Mouse (Mus musculus): ENCODE measurements around the gene Fam155a. TPM values are rescaled to one million over a fixed set of nuclear protein-coding genes. Genes with fewer than 3 reads are reported as not detected.

The Fam155a gene
- polyA plus RNA-seq, 1 experiment from 2014 or later = 31.5 TPM

DNA sequence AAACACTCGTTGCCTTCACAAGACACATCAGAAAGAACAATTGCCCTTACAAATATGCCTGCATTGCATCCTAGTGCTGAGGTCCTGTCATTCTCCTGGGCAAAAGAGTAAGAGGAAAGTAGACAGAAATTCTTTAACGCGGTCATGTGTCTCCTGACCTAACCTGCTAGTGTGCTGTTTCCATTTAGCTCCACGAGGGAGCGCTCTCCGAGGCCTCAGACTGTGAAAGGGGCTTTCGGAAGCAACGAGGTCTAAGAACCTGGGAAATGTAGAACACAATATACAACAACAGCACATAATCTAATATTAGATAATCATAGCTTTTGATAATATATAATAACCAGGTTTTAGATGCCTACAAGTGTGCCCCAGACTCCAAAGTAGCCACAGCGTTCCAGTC lies 22.4 kb upstream of the Fam155a start:
- no peaks in the 10 kb centered on the region for H3K9me3 ChIP-seq (replicated peaks; ENCODE audit: control insufficient read depth, low read length, poor library complexity, severe bottlenecking)
- H3K36me3 ChIP-seq (ENCODE audit: control insufficient read depth, insufficient read depth, low read length) = no peaks in the 10 kb centered on the region
- H3K4me1 ChIP-seq (ENCODE audit: control insufficient read depth, insufficient read depth, low read length) = peaks cover 3% of the 10 kb centered on the region; the same call in 1 of the 2 replicates
- ATAC-seq = no peak
- no peak overlapping the region for H3K4me2 ChIP-seq (ENCODE audit: low read length)
- 66% methylated on average over 9 of the region's 9 CpGs for WGBS
- H3K27me3 ChIP-seq (ENCODE audit: control insufficient read depth, insufficient read depth, low read depth, low read length) = no peaks in the 10 kb centered on the region; the same call in 1 of the 2 replicates
- no peak overlapping the region for H3K27ac ChIP-seq (ENCODE audit: low read length)
- no peak overlapping the region for H3K4me3 ChIP-seq (ENCODE audit: low read depth, low read length)
- no peak overlapping the region for H3K9ac ChIP-seq (ENCODE audit: low read depth, low read length)

DNA sequence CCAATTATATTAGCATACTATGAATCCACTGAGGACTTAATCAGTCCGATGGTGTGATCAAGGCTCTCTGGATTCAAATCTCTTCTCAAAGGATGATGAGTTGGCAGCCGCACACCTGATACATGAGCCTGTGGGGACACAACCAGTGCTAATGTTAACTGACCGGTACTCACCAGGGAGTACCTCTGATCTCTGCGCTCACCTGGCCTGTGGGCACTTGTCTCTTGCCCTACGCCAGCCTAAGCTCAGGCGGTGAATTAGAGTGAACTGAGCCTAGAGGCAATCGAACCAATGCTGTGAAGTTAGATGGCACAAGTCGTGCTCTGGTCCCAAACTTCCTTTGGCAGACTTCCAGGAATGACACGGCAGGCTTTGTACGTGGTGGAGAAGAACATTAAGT lies 9.4 kb upstream of the Fam155a start:
- WGBS = 76% methylated on average over 10 of the region's 10 CpGs
- Histone ChIP-seq H3K4me1 (ENCODE audit: control insufficient read depth, insufficient read depth, low read length) (no peaks in the 10 kb centered on the region), H3K27ac (ENCODE audit: low read length) (no peak overlapping the region), H3K9ac (ENCODE audit: low read depth, low read length) (no peak overlapping the region), H3K4me2 (ENCODE audit: low read length) (no peak overlapping the region), H3K9me3 (replicated peaks; ENCODE audit: control insufficient read depth, low read length, poor library complexity, severe bottlenecking) (no peaks in the 10 kb centered on the region), H3K36me3 (ENCODE audit: control insufficient read depth, insufficient read depth, low read length) (no peaks in the 10 kb centered on the region), H3K4me3 (ENCODE audit: low read depth, low read length) (no peak overlapping the region), H3K27me3 (ENCODE audit: control insufficient read depth, insufficient read depth, low read depth, low read length) (no peaks in the 10 kb centered on the region)
- ATAC-seq = no peak

DNA sequence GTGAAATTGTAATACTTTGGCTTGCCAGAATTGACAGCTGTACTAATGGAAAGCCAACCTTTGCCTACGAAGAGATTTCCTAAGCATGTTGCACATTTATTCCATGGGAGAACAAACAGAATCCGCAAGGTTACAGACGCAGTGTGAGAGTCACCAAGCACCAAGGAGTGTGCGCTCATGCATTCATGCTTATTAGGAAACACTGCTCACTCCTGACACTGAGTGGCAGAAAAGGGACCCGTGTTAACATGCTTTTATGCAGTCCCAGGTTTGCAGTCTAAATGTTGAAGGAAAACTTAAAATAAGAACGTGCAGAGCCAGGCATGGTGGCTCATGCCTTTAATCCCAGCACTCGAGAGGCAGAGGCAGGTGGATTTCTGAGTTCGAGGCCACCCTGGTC lies 7.2 kb upstream of the Fam155a start:
- 46% methylated on average over 8 of the region's 8 CpGs for WGBS
- ATAC-seq = no peak
- Histone ChIP-seq H3K9me3 (replicated peaks; ENCODE audit: control insufficient read depth, low read length, poor library complexity, severe bottlenecking) (no peaks in the 10 kb centered on the region), H3K4me2 (ENCODE audit: low read length) (no peak overlapping the region), H3K4me1 (ENCODE audit: control insufficient read depth, insufficient read depth, low read length) (no peaks in the 10 kb centered on the region), H3K27me3 (ENCODE audit: control insufficient read depth, insufficient read depth, low read depth, low read length) (no peaks in the 10 kb centered on the region), H3K9ac (ENCODE audit: low read depth, low read length) (no peak overlapping the region), H3K4me3 (ENCODE audit: low read depth, low read length) (no peak overlapping the region), H3K36me3 (ENCODE audit: control insufficient read depth, insufficient read depth, low read length) (no peaks in the 10 kb centered on the region), H3K27ac (ENCODE audit: low read length) (no peak overlapping the region)

DNA sequence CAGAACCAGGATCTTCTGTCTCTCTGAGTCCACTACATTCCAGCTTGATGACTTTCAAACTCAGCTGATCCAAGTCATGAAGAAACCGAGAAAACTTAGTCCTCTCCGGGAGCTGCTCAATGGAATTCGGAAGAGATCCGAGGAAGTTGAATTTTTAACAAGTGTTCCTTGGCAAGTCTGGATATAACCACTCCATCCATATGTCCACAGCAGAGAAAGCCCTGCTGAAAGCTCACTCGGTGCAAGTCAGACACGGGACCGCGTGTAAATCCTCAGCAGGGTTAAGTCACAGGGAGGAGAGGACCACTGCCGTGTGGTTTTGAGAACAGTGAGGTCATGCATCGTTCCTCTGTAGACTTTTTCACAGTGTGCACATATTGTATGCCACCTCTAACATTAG lies 5.9 kb upstream of the Fam155a start:
- H3K9ac ChIP-seq (ENCODE audit: low read depth, low read length) = no peak overlapping the region
- peaks cover 3% of the 10 kb centered on the region for H3K4me1 ChIP-seq (ENCODE audit: control insufficient read depth, insufficient read depth, low read length)
- WGBS = 87% methylated on average over 10 of the region's 10 CpGs
- H3K27me3 ChIP-seq (ENCODE audit: control insufficient read depth, insufficient read depth, low read depth, low read length) = no peaks in the 10 kb centered on the region
- no peak for ATAC-seq
- no peak overlapping the region for H3K4me2 ChIP-seq (ENCODE audit: low read length)
- no peak overlapping the region for H3K27ac ChIP-seq (ENCODE audit: low read length)
- H3K4me3 ChIP-seq (ENCODE audit: low read depth, low read length) = no peak overlapping the region
- no peaks in the 10 kb centered on the region for H3K36me3 ChIP-seq (ENCODE audit: control insufficient read depth, insufficient read depth, low read length)
- no peaks in the 10 kb centered on the region for H3K9me3 ChIP-seq (replicated peaks; ENCODE audit: control insufficient read depth, low read length, poor library complexity, severe bottlenecking)

DNA sequence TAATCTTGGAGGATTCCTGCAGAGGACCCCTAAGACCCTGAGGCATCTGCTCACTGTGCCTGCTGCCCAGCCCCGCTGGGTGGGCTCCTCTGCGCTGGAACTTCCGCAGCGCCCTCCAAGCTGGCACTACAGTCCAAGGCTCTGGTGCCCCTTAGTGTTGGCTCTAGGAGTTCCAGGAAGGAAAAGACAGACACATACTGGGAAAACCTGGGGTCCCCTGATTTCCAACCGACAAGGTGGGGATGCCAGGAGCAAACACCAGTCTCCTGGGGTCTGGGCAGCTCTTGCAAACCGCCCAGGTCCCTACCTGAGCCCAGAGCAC lies 1.5 kb upstream of the Fam155a start:
- Histone ChIP-seq H3K27ac (ENCODE audit: low read length) (peak overlapping the region; percentile 95), H3K4me2 (ENCODE audit: low read length) (peak overlapping the region; percentile 89), H3K4me1 (ENCODE audit: control insufficient read depth, insufficient read depth, low read length) (peaks cover 15% of the 10 kb centered on the region), H3K9me3 (replicated peaks; ENCODE audit: control insufficient read depth, low read length, poor library complexity, severe bottlenecking) (no peaks in the 10 kb centered on the region), H3K4me3 (ENCODE audit: low read depth, low read length) (peak overlapping the region; percentile 88), H3K36me3 (ENCODE audit: control insufficient read depth, insufficient read depth, low read length) (no peaks in the 10 kb centered on the region), H3K27me3 (ENCODE audit: control insufficient read depth, insufficient read depth, low read depth, low read length) (no peaks in the 10 kb centered on the region), H3K9ac (ENCODE audit: low read depth, low read length) (peak overlapping the region; percentile 91)
- WGBS = 1% methylated on average over 6 of the region's 6 CpGs
- ATAC-seq = peak; percentile 90

DNA sequence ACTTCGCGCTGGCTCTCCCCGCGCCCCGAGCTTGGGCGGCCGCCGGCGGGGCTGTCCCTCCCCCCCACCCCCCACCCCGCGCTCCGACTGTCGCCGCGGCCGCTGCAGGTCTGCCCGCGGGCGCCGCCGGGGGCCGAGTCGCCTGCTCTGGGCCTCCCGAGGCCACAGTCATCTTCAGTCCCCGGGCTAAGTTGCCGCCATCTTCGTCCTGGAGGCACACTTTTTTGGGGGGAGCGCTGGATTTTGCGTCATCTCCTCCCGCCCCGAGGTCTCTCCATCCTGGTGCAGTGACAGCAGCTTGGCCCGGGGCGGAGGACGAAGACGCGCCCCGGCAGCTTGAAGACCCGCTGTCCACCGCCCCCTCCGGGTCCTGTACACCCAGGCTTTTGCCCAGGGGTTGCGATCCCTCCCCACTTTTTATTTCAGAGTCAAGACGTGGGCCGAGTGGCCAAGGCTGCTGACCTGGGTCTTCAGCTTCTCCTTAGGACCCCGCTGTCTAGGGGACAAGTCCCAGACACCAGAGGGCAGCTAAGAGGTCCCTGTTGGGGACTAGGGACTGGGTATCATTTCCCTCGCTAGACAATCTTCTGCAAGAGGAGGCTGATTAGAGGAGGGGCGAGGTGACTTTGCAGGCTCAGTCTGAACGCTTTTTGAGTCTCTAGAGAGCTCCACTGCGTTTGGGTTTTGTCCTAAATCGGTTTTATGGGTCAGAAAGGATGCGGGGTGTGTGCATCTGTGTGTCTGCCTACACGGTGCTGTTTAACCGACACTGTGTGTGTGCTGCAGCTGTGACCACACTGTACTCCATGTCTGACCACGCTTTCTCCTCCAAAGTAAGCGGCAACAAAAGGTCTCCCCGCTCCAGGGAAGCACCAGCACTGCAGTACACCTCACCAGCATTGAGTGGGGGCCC lies 901 bp upstream of the Fam155a start:
- H3K9ac ChIP-seq (ENCODE audit: low read depth, low read length) = peak overlapping the region; percentile 91
- H3K4me3 ChIP-seq (ENCODE audit: low read depth, low read length) = peak overlapping the region; percentile 88
- ATAC-seq = peak; percentile 74
- H3K4me2 ChIP-seq (ENCODE audit: low read length) = peak overlapping the region; percentile 89
- no peaks in the 10 kb centered on the region for H3K9me3 ChIP-seq (replicated peaks; ENCODE audit: control insufficient read depth, low read length, poor library complexity, severe bottlenecking)
- 1% methylated on average over 43 of the region's 55 CpGs for WGBS
- H3K27ac ChIP-seq (ENCODE audit: low read length) = peak overlapping the region; percentile 95
- no peaks in the 10 kb centered on the region for H3K36me3 ChIP-seq (ENCODE audit: control insufficient read depth, insufficient read depth, low read length)
- H3K4me1 ChIP-seq (ENCODE audit: control insufficient read depth, insufficient read depth, low read length) = peaks cover 15% of the 10 kb centered on the region
- no peaks in the 10 kb centered on the region for H3K27me3 ChIP-seq (ENCODE audit: control insufficient read depth, insufficient read depth, low read depth, low read length)

DNA sequence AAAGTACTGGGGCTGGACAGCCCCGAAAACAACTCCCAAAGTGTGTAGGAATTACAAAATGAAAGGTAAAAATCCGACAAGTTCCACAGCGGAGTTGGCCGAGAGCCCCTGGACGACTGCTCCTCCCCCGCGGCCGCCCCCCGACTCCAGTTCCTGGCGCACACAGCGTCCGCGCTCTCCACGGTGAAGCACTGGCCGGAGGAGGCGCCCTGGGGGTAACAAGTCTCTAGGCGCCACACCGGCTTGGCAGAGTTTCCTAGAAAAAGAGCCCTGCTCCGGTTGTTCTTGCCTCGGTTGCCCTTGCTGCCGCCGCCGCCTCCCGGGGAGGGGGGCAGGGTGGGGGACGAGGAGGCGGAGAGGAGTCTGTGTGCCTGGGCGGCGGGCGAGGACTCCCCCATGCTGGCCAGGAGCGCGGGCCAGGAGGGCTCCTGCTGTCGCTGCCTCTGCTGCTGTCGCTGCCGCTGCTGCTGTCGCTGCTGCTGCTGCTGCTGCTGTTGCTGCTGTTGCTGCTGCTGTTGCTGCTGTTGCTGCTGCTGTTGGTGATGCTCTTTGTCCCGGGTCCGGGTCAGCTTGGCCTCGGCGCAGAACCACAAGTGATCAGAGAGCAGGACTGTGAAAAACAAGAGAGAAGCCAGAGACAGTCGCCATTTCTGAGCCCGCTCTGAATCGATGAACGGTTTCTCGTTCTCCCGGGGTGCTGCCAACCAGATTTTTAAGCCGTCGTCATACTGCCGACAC lies 531 bp downstream of the Fam155a start:
- H3K4me1 ChIP-seq (ENCODE audit: control insufficient read depth, insufficient read depth, low read length) = peaks cover 27% of the 10 kb centered on the region
- peak overlapping the region; percentile 91 for H3K9ac ChIP-seq (ENCODE audit: low read depth, low read length)
- H3K36me3 ChIP-seq (ENCODE audit: control insufficient read depth, insufficient read depth, low read length) = no peaks in the 10 kb centered on the region
- H3K4me3 ChIP-seq (ENCODE audit: low read depth, low read length) = peak overlapping the region; percentile 88
- peak overlapping the region; percentile 95 for H3K27ac ChIP-seq (ENCODE audit: low read length)
- H3K9me3 ChIP-seq (replicated peaks; ENCODE audit: control insufficient read depth, low read length, poor library complexity, severe bottlenecking) = no peaks in the 10 kb centered on the region
- peak; percentile 37 for ATAC-seq
- H3K4me2 ChIP-seq (ENCODE audit: low read length) = peak overlapping the region; percentile 89
- under 1% methylated on average over 47 of the region's 48 CpGs for WGBS
- H3K27me3 ChIP-seq (ENCODE audit: control insufficient read depth, insufficient read depth, low read depth, low read length) = no peaks in the 10 kb centered on the region

DNA sequence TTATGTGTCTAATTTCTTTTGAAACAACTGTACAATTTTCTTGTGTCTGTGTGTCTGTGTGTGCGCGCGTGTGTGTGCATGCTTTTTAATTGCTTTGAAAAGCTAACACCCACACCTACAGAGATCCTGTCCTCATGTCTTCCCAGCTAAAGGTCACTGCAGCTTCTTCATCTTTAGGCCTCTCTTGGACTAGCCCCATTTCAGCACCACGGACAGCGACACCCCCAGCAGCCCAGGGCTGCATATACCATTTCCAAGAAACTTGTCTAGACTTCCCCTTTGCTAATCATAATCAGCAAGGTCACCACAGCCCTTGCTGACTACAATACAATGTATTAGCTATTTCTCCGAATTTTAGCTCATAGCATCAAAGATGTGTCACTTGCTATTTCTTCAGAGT lies 1.9 kb downstream of the Fam155a start:
- peaks cover 29% of the 10 kb centered on the region for H3K4me1 ChIP-seq (ENCODE audit: control insufficient read depth, insufficient read depth, low read length)
- no peaks in the 10 kb centered on the region for H3K27me3 ChIP-seq (ENCODE audit: control insufficient read depth, insufficient read depth, low read depth, low read length)
- H3K27ac ChIP-seq (ENCODE audit: low read length) = no peak overlapping the region
- 39% methylated on average over 6 of the region's 6 CpGs for WGBS
- no peaks in the 10 kb centered on the region for H3K9me3 ChIP-seq (replicated peaks; ENCODE audit: control insufficient read depth, low read length, poor library complexity, severe bottlenecking)
- H3K4me2 ChIP-seq (ENCODE audit: low read length) = peak overlapping the region; percentile 89
- peak overlapping the region; percentile 56 for H3K9ac ChIP-seq (ENCODE audit: low read depth, low read length)
- no peak for ATAC-seq
- H3K36me3 ChIP-seq (ENCODE audit: control insufficient read depth, insufficient read depth, low read length) = no peaks in the 10 kb centered on the region
- H3K4me3 ChIP-seq (ENCODE audit: low read depth, low read length) = peak overlapping the region; percentile 88

DNA sequence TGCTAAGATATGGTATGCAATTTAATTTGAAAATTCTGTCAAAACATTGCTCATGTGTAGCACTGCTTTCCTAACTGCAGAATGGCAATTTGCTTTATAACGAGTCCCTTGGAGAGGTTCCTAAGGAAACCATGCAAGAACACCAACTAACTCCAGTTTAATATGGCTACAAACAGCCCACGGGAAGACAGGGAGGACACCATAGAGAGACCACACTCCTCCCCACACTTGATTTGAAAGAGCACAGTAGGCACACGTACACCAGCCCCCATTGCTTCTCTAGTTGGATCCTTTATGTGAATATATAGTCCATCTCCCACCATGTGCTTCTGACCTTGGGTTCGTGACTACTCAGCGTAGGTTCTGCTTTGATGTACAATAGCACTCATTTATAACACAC lies 35.8 kb downstream of the Fam155a start:
- Histone ChIP-seq H3K4me3 (ENCODE audit: low read depth, low read length) (no peak overlapping the region), H3K9me3 (replicated peaks; ENCODE audit: control insufficient read depth, low read length, poor library complexity, severe bottlenecking) (no peaks in the 10 kb centered on the region), H3K9ac (ENCODE audit: low read depth, low read length) (no peak overlapping the region), H3K4me1 (ENCODE audit: control insufficient read depth, insufficient read depth, low read length) (peaks cover 11% of the 10 kb centered on the region), H3K27me3 (ENCODE audit: control insufficient read depth, insufficient read depth, low read depth, low read length) (no peaks in the 10 kb centered on the region), H3K4me2 (ENCODE audit: low read length) (no peak overlapping the region), H3K27ac (ENCODE audit: low read length) (no peak overlapping the region), H3K36me3 (ENCODE audit: control insufficient read depth, insufficient read depth, low read length) (no peaks in the 10 kb centered on the region)
- no peak for ATAC-seq
- 67% methylated on average over 5 of the region's 5 CpGs for WGBS

Measured in midbrain, embryonic 16.5 days (tissue).